Mouse (Mus musculus): ENCODE measurements around the gene Srpr. TPM values are rescaled to one million over a fixed set of nuclear protein-coding genes. Genes with fewer than 3 reads are reported as not detected.

The Srpr gene
- polyA plus RNA-seq, 1 experiment from 2014 or later = 117 TPM

DNA sequence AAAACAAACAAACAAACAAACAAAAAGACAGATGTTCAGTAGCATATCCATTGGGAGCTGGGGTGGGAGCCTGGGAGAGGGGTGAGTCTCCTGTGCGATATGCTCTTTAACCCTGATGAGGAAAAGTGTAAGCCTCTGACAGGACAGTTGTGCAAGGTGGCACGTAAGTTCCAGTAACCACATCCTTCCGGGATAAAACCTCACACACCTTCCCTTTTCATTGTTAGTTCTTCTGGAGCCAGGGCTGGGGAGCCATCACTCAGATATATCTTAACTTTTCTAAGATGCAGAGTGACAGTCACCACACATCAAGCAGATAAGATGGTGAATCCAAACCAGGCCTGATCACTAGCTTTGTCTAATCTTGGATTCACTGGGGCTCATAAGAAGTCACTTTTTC, 5.9 kb upstream of the Srpr start:
- no peak for ATAC-seq (replicated peaks; ENCODE audit: low FRiP score)
- WGBS = 88% methylated on average over 3 of the region's 3 CpGs
- H3K4me3 ChIP-seq (replicated peaks) = no peak overlapping the region

DNA sequence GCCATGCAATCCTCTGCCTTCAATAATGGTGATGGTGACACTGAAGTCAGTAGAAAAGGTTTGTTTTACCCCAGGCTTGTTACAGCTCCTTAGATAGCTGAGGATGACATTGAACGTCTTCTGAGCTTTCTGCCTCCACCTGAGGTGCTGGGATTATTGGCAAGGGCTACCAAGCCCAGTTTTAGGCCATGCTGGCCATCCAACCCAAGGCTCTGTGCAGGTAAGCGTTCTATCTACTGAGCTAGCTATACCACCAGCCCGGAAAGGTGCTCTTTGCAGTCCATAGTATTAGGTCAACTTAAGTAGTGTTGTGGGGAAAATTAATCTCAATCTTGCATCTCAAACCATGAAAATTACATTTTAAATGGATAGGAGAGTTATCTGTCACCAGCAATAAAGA, 2.4 kb upstream of the Srpr start:
- Histone ChIP-seq H3K27ac (no peak overlapping the region), H3K4me1 (peaks cover 21% of the 10 kb centered on the region), H3K9ac (no peak overlapping the region), H3K36me3 (no peaks in the 10 kb centered on the region), H3K9me3 (replicated peaks) (no peaks in the 10 kb centered on the region), H3K27me3 (no peaks in the 10 kb centered on the region), H3K4me3 (replicated peaks) (no peak overlapping the region), H3K4me2 (no peak overlapping the region)
- 91% methylated on average over 3 of the region's 3 CpGs for WGBS
- ATAC-seq (replicated peaks; ENCODE audit: low FRiP score) = no peak

More for the DNA sequence above, 5.9 kb upstream of the Srpr start:
- Histone ChIP-seq H3K9me3 (replicated peaks) (no peaks in the 10 kb centered on the region), H3K36me3 (peaks cover 21% of the 10 kb centered on the region), H3K4me1 (peaks cover 7% of the 10 kb centered on the region; the same call in 1 of the 2 replicates), H3K27ac (no peak overlapping the region), H3K9ac (no peak overlapping the region), H3K27me3 (no peaks in the 10 kb centered on the region), H3K4me2 (no peak overlapping the region)

DNA sequence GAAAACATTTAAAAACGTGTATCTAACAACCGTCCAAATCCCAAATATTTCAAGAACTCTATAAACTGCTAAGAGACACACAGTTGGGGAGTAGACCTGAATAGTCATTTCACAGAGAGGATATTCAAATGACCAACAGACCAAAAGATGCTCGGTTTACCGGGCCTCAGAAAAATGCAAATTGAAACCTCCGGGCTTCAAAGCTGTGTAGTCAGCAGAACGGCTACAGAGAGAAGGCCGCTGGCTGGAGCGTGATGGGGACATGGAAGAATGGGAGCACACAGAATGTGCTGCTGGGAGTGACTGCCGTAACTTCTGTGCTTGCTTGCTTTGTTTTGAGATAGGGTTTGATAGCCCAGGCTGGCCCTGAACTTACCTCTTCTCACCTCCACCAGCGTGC, 1.6 kb upstream of the Srpr start:
- Histone ChIP-seq H3K27me3 (no peaks in the 10 kb centered on the region), H3K36me3 (no peaks in the 10 kb centered on the region), H3K9ac (no peak overlapping the region), H3K4me2 (no peak overlapping the region), H3K4me1 (peaks cover 21% of the 10 kb centered on the region), H3K4me3 (replicated peaks) (no peak overlapping the region), H3K9me3 (replicated peaks) (no peaks in the 10 kb centered on the region), H3K27ac (0 out of 2 replicates have a peak overlapping the region, but pooled peaks have one; percentile 75)
- ATAC-seq (replicated peaks; ENCODE audit: low FRiP score) = no peak
- 69% methylated on average over 10 of the region's 10 CpGs for WGBS

DNA sequence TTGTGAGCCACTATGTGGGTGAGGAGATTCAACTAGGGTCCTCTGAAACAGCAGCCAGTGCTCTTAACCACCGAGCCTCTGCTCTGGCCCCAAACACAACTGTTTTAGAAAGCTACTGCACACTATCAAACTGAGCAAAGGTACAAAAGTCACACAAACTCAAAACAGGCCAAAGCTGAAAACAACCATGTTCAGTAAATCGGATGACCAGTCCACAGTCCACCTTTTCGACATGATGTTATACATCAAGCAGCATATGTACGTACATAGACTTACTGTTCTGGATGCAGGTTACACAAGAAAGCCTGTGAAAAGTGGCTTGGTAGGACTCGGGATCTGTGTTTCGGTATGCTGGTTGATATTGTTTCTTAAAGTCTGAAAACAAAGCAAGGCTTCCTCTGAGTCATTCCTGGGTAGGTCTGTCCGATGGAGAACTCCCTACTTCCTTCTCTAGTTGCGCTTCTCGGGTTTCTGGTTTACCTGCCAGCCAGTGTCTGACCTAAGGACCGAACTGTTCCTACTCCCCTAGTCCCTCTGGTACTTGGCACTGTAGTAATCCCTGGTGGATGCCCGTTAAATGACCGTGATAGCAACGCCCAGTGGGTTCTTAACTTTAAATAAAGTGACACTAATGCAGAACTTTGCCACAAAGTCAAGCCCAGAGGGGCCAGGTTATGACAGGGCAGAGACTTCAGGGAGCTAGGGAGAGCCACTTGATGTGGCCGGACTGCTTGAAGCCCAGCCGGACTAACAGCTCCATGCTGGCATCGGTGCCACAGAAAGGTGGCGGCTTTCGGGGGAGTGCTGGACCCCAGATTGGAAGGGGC, 817 bp upstream of the Srpr start:
- ATAC-seq (replicated peaks; ENCODE audit: low FRiP score) = peak; percentile 76
- Histone ChIP-seq H3K9me3 (replicated peaks) (no peaks in the 10 kb centered on the region), H3K4me2 (peak overlapping the region; percentile 82), H3K36me3 (peaks cover 1% of the 10 kb centered on the region), H3K27ac (peak overlapping the region; percentile 75), H3K4me3 (replicated peaks) (peak overlapping the region; percentile 74), H3K9ac (peak overlapping the region; percentile 70), H3K4me1 (peaks cover 21% of the 10 kb centered on the region), H3K27me3 (no peaks in the 10 kb centered on the region)
- WGBS = 23% methylated on average over 18 of the region's 18 CpGs

DNA sequence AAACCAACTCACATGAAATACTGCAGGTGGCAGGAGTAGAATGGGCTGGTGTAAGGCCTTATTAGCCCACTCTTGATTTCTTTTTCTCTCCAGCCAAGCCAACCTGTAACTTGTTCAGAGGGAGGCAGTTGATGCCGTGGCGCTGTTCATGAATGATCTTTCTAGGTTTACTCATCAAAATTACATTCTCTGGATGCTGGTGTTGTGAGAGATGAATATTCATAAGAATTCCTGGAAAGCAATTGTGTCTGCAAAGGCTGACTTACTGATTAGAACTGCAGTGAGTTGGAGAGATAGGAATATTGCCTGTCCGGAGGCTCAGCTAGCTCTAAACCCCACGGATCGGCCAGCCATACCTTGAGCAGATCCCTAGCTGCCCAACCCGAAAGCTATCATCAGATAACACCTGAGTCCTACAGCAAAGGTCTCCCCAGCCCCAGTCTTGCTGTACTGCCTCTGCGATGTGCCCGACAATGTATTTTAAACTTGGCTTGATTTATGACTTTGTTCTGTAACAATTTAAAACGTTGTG, 620 bp downstream of the Srpr start:
- Histone ChIP-seq H3K4me1 (peaks cover 21% of the 10 kb centered on the region), H3K9ac (peak overlapping the region; percentile 70; the same call in 1 of the 2 replicates), H3K27me3 (no peaks in the 10 kb centered on the region), H3K27ac (no peak overlapping the region), H3K9me3 (replicated peaks) (no peaks in the 10 kb centered on the region), H3K4me3 (replicated peaks) (peak overlapping the region; percentile 74), H3K4me2 (peak overlapping the region; percentile 82), H3K36me3 (peaks cover 16% of the 10 kb centered on the region)
- ATAC-seq (replicated peaks; ENCODE audit: low FRiP score) = no peak
- 43% methylated on average over 9 of the region's 9 CpGs for WGBS

DNA sequence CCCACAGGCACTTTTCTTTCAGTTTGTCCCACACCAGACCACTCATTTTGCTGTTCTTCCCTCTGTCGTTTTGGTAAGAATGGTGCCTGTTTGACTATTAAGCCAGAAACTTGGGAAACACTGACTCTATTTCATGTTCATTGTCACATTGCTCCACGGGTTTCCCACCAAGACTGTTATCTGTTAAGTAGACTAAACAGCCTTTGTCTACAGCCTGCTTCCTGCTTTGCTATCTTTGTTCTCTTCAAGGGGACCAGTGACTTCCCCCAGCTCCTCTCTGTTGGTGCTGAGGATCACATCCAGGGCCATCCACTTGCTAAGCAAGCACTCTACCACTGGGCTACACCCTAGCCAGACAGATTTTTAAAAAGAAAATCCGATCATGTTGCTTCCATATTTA, 3.6 kb downstream of the Srpr start:
- no peak overlapping the region for H3K4me3 ChIP-seq (replicated peaks)
- H3K36me3 ChIP-seq = peaks cover 44% of the 10 kb centered on the region
- 55% methylated on average over 3 of the region's 3 CpGs for WGBS
- no peaks in the 10 kb centered on the region for H3K27me3 ChIP-seq
- no peak overlapping the region for H3K9ac ChIP-seq
- no peak overlapping the region for H3K27ac ChIP-seq
- H3K4me2 ChIP-seq = no peak overlapping the region
- H3K9me3 ChIP-seq (replicated peaks) = no peaks in the 10 kb centered on the region
- no peak for ATAC-seq (replicated peaks; ENCODE audit: low FRiP score)
- H3K4me1 ChIP-seq = peaks cover 19% of the 10 kb centered on the region

DNA sequence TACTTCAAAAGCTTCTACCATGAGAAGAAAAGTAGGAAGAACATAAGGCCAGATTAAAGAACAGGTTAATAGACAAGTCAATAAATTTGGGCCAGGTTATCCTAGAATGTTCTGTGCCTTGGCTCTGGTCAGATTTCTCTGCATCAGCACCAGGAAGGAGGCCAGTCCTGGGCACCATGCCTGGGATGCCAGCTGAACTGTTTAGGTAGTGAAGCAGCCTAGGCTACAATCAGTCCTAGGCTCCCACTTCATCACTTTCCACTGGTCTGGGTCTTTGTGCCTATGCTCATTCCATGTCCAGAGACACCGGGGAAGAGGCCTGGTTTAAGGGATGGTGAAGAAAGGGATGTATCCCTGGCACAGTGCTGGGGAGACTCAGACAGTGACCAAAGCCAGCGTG, 4.4 kb downstream of the Srpr start:
- 95% methylated on average over 2 of the region's 2 CpGs for WGBS
- H3K36me3 ChIP-seq = peaks cover 53% of the 10 kb centered on the region
- H3K9me3 ChIP-seq (replicated peaks) = no peaks in the 10 kb centered on the region
- no peaks in the 10 kb centered on the region for H3K27me3 ChIP-seq
- H3K4me1 ChIP-seq = peaks cover 11% of the 10 kb centered on the region
- H3K9ac ChIP-seq = no peak overlapping the region
- H3K27ac ChIP-seq = no peak overlapping the region
- ATAC-seq (replicated peaks; ENCODE audit: low FRiP score) = no peak
- no peak overlapping the region for H3K4me2 ChIP-seq
- no peak overlapping the region for H3K4me3 ChIP-seq (replicated peaks)

DNA sequence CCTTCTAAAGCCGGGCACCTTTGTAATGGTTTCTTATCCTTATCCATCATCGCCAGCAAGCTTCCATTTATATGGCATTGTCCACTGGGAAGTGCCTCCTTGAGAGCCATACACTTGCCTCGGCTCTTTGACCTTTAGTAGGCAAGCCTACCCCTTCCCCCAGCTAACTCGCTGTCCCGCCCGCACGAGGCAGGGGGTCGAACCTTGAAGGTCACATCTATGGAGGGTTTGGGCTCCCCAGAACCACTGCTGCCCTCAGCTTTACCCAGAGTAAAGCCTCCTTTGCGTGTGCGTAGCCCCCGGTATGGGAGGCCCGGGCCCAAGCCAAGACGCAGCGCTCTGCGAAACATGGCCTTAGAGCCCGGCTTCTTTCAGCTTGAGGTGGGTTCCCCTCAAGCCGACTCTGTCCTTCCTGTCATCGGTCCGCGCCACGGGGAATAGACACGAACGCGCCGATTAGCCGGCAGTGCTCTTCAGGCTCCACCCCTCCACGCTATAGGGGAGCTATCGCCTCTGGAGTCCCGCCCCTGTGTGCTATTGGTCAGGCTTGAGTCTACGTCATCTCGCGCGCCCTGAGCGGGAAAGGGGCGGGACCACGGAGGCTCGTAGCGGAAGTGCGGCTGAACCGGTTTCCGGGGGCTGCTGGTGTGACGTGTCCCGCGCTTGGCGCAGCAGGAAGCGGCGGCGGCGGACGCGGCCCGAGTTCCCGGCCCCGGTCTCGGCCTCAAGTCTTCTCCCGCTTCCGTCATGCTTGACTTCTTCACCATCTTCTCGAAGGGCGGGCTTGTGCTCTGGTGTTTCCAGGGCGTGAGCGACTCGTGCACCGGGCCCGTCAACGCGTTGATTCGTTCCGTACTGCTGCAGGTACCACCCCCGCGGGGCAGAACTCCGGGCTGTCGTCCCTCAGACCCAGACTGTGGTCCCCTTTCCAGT, 10.8 kb downstream of the Srpr start, which contains the start of gene Foxred1:
TSS of gene Foxred1 (minus strand) at position 514 of the 933 bp plus-strand sequence.
- WGBS = 1% methylated on average over 72 of the region's 72 CpGs
- H3K36me3 ChIP-seq = peaks cover 69% of the 10 kb centered on the region

DNA sequence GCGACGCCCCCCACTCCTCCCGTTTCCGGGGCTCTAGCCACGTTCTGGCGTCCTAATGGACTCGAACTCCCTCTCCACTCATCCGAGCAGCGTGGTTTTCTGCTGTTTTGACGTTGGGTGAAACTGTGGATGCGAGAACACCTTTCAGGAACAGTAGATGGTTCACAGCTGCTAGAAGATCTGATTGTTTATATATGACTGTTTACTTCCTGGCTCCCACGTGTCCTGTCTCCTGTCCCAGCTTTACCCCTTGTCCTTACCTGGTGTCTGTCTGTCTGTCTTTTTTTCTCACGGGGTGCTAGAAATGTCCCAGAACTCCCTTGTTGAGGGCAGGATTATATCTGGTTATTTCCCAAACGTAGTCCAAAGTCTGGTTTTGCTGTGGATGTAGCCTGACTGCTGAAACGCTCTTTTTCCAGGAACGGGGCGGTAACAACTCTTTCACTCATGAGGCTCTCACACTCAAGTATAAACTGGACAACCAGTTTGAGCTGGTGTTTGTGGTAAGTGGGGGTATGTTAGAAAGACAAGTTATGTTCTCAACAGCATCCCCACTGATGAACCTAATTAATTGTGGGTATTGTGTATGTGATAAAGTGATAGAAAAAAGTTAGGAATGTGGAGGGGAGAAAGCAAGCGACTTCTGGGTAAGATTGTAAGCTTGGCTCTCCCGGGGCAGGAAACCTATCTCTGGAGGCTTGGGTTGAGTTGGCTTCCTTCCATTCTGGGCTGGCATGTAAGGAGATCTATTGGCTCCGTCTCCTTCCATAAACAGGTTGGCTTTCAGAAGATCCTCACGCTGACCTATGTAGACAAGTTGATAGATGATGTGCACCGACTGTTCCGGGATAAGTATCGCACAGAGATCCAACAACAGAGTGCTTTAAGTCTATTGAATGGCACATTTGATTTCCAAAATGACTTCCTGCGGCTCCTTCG, 11.9 kb downstream of the Srpr start:
- 31% methylated on average over 26 of the region's 26 CpGs for whole genome bisulfite sequencing
- ATAC-seq (replicated peaks; ENCODE audit: low FRiP score) = no peak; the same call in 1 of the 2 replicates

More for the DNA sequence above, 10.8 kb downstream of the Srpr start, which contains the start of gene Foxred1:
- peak within 1 kb of the TSS; percentile 91 for H3K9ac ChIP-seq
- H3K27ac ChIP-seq = peak within 1 kb of the TSS; percentile 91
- H3K27me3 ChIP-seq = no peaks in the 10 kb centered on the region
- H3K4me2 ChIP-seq = peak within 1 kb of the TSS; percentile 93
- no peaks in the 10 kb centered on the region for H3K9me3 ChIP-seq (replicated peaks)
- peak within 1 kb of the TSS; percentile 93 for H3K4me3 ChIP-seq (replicated peaks)
- H3K4me1 ChIP-seq = peaks cover 19% of the 10 kb centered on the region
- ATAC-seq (replicated peaks; ENCODE audit: low FRiP score) = peak; percentile 100

DNA sequence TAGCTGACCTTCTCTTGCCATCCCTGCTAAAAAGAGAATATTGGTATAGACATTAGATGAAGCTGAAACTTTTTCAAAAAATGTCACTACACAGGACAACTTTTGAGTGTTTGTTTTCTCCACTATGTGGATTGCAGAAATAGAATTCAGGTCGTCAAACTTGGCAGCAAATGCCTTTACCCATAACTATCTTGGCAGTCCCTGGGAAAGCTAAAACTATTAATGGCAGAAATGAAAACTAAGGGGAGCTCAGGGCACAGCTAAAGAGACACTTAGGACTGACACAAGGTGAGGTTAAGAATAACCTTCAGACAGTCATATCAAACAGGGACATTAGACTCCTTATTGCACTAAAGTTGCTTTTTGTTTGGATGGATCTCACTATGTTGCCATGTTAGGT, 18.0 kb downstream of the Srpr start:
- Histone ChIP-seq H3K27me3 (no peaks in the 10 kb centered on the region), H3K36me3 (peaks cover 94% of the 10 kb centered on the region), H3K27ac (no peak overlapping the region), H3K4me3 (replicated peaks) (no peak overlapping the region), H3K4me1 (no peaks in the 10 kb centered on the region), H3K4me2 (no peak overlapping the region), H3K9me3 (replicated peaks) (no peaks in the 10 kb centered on the region), H3K9ac (no peak overlapping the region)
- ATAC-seq (replicated peaks; ENCODE audit: low FRiP score) = no peak
- WGBS = 83% methylated on average over 1 of the region's 1 CpGs

More for the DNA sequence above, 11.9 kb downstream of the Srpr start:
- H3K4me2 ChIP-seq = peak overlapping the region; percentile 79
- peak overlapping the region; percentile 93 for H3K4me3 ChIP-seq (replicated peaks)
- peaks cover 19% of the 10 kb centered on the region for H3K4me1 ChIP-seq
- H3K9me3 ChIP-seq (replicated peaks) = no peaks in the 10 kb centered on the region
- no peaks in the 10 kb centered on the region for H3K27me3 ChIP-seq
- H3K27ac ChIP-seq = peak overlapping the region; percentile 82
- peak overlapping the region; percentile 85 for H3K9ac ChIP-seq
- H3K36me3 ChIP-seq = peaks cover 69% of the 10 kb centered on the region

DNA sequence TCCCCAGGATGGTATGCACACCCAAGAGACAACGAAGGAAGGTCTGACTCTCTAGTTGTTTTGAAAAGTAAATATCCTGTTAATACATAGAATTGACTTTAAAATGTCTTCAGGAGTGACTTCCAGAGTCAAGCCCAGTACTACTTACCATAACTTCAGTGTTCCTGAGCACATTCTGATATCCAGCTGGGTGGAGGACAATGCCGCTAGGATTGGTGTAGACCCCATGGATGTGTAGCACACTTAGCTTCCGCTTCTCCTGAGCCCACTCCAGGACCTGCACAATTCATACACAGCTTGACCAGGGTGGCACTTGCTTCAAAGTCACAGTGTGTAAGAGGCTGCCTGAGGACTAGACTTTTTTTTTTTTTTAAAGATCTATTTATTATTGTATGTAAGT, 23.5 kb downstream of the Srpr start:
- no peaks in the 10 kb centered on the region for H3K4me1 ChIP-seq
- H3K27ac ChIP-seq = no peak overlapping the region
- no peak overlapping the region for H3K4me2 ChIP-seq
- H3K9me3 ChIP-seq (replicated peaks) = no peaks in the 10 kb centered on the region
- ATAC-seq (replicated peaks; ENCODE audit: low FRiP score) = no peak
- no peak overlapping the region for H3K4me3 ChIP-seq (replicated peaks)
- WGBS = 97% methylated on average over 3 of the region's 3 CpGs
- H3K9ac ChIP-seq = no peak overlapping the region
- H3K36me3 ChIP-seq = peaks cover 64% of the 10 kb centered on the region
- no peaks in the 10 kb centered on the region for H3K27me3 ChIP-seq

Data from kidney, embryonic 15.5 days (tissue).